Mouse (Mus musculus) MEL (cell line): Measurements from ENCODE around the gene Nxnl1.

Experiments used
- CTCF ChIP-seq, 3 experiments: IDR thresholded peaks in 2 of 3; conservative IDR thresholded peaks in 1 of 3; 2 replicates each; pipeline ENCODE4 v1.5.1; 2011 to 2012; ENCODE audit warnings: low read length in 3 of 3, low read depth in 2 of 3, mild to moderate bottlenecking in 2 of 3, improper control_type of control experiment in 1 of 3, inconsistent platforms in 1 of 3, mixed read lengths in 1 of 3, moderate library complexity in 1 of 3; ENCODE audit not compliant: control insufficient read depth in 1 of 3, insufficient read depth in 1 of 3, poor library complexity in 1 of 3, severe bottlenecking in 1 of 3
- ELF1 ChIP-seq: IDR thresholded peaks from 2 replicates; pipeline ENCODE4 v1.6.1; 2014; ENCODE audit warnings: low read depth, mild to moderate bottlenecking, inconsistent platforms, low read length, improper control_type of control experiment, moderate library complexity
- ETS1 ChIP-seq: IDR thresholded peaks from 2 replicates; pipeline ENCODE4 v1.6.1; 2012; ENCODE audit warnings: low read depth, mild to moderate bottlenecking, inconsistent platforms, low read length, improper control_type of control experiment, moderate library complexity
- GATA1 ChIP-seq: IDR thresholded peaks from 2 replicates; pipeline ENCODE4 v1.6.1; 2011; ENCODE audit warnings: low read depth, low read length, improper control_type of control experiment
- MAFK ChIP-seq: IDR thresholded peaks from 2 replicates; pipeline ENCODE4 v1.6.1; 2011; ENCODE audit warnings: low read depth, mild to moderate bottlenecking, low read length, improper control_type of control experiment, borderline replicate concordance
- POLR2A ChIP-seq, 2 experiments: IDR thresholded peaks; 2 replicates each; pipeline ENCODE4 v1.6.1; 2011 to 2012; ENCODE audit warnings: low read length in 2 of 2, mild to moderate bottlenecking in 2 of 2, control low read depth in 1 of 2, improper control_type of control experiment in 1 of 2, low read depth in 1 of 2, moderate library complexity in 1 of 2; ENCODE audit not compliant: control insufficient read depth in 1 of 2, insufficient read depth in 1 of 2, poor library complexity in 1 of 2
- RCOR1 ChIP-seq: IDR thresholded peaks from 2 replicates; pipeline ENCODE4 v1.6.1; 2012; ENCODE audit warnings: low read depth, mild to moderate bottlenecking, inconsistent platforms, low read length, improper control_type of control experiment
- SMC3 ChIP-seq: IDR thresholded peaks from 2 replicates; pipeline ENCODE4 v1.6.1; 2011; ENCODE audit warnings: low read depth, low read length, improper control_type of control experiment
- TAL1 ChIP-seq: IDR thresholded peaks from 2 replicates; pipeline ENCODE4 v1.6.1; 2012; ENCODE audit warnings: mild to moderate bottlenecking, inconsistent platforms, low read length, moderate library complexity, mixed read lengths
- TBP ChIP-seq: IDR thresholded peaks from 2 replicates; pipeline ENCODE4 v1.8.0; 2011; ENCODE audit warnings: low read depth, low read length, improper control_type of control experiment
- ZC3H11A ChIP-seq: IDR thresholded peaks from 2 replicates; pipeline ENCODE4 v1.6.1; 2012; ENCODE audit warnings: low read depth, mild to moderate bottlenecking, inconsistent platforms, low read length, improper control_type of control experiment
- ZMIZ1 ChIP-seq: IDR thresholded peaks from 2 replicates; pipeline ENCODE4 v1.6.1; 2012; ENCODE audit warnings: low read depth, mild to moderate bottlenecking, inconsistent platforms, low read length, improper control_type of control experiment, moderate library complexity
- ZNF384 ChIP-seq: IDR thresholded peaks from 2 replicates; pipeline ENCODE4 v1.6.1; 2012; ENCODE audit warnings: low read depth, mild to moderate bottlenecking, inconsistent platforms, low read length, improper control_type of control experiment

DNA sequence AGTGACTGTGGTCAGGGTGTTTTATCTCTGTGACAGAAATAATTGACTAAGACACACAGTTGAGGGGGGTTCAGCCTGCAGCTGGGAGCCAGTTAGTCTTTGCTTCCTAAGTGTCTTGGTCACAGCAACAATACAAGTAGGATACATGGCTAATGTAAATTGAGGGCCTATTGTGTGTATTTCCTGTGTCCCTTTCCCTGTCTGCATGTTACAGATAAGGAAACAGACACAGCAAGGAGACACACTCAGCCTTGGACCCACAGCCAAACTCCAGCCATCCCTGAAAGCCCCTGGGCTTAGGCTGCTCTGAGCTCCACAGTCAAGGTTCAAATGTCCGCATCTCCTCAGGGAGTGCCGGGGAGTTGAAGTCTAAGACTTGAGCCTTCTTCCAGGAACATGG lies 11.8 kb downstream of the Nxnl1 start:
- TF ChIP-seq TBP = no peak
- peak; percentile 21; the same call in 1 of the 2 replicates for TF ChIP-seq GATA1
- TF ChIP-seq MAFK = no peak
- no peak for TF ChIP-seq ZNF384
- TF ChIP-seq TAL1 = peak; percentile 82
- no peak for TF ChIP-seq CTCF (IDR thresholded peaks at IDR 0.05 in 2 of 3, conservative IDR thresholded peaks at IDR 0.05 in 1 of 3; ENCODE audit: control insufficient read depth in 1 of 3, insufficient read depth in 1 of 3, low read depth in 2 of 3, low read length in 3 of 3, poor library complexity in 1 of 3, severe bottlenecking in 1 of 3)
- TF ChIP-seq ZMIZ1 = no peak
- no peak for TF ChIP-seq ELF1
- no peak for TF ChIP-seq POLR2A (IDR thresholded peaks at IDR 0.05; ENCODE audit: control insufficient read depth in 1 of 2, insufficient read depth in 1 of 2, low read depth in 1 of 2, low read length in 2 of 2, poor library complexity in 1 of 2)
- TF ChIP-seq RCOR1 = no peak
- TF ChIP-seq SMC3 = no peak
- no peak for TF ChIP-seq ZC3H11A
- 0 out of 2 replicates have a peak, but pooled peaks have one; percentile 7 for TF ChIP-seq ETS1
